Mouse (Mus musculus): ENCODE measurements around the gene Pou5f2. TPM values are rescaled to one million over a fixed set of nuclear protein-coding genes. Genes with fewer than 3 reads are reported as not detected.

The Pou5f2 gene
- polyA plus RNA-seq, 1 experiment from 2014 or later, result 0.20 TPM

DNA sequence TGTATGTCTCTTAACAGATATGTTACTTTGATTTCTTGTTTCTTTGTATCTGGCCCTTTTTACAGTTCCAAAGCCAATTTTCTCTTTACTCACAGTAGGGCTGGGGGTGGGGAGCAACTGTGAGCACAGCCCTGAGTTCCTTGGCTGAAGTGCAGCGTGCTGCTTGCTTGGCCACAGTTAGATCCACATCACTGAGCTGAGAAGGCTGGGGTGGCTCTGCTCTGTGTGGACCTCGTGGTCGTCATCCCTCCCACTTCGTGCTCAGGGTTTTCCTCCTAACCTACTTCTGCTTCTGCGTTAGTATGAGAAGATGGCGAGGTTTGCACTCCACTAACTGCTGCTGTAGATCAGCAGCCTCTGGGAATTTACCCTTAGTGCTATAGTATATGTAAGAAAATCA lies 18.5 kb downstream of the Pou5f2 start:
- H3K4me1 ChIP-seq (replicated peaks), result no peaks in the 10 kb centered on the region
- no peaks in the 10 kb centered on the region for H3K36me3 ChIP-seq (replicated peaks)
- ATAC-seq (ENCODE audit: insufficient read depth), result no peak
- WGBS (ENCODE audit: insufficient replicate concordance), result 42% methylated on average over 6 of the region's 6 CpGs
- H3K9ac ChIP-seq, result no peak overlapping the region
- H3K27me3 ChIP-seq, result no peaks in the 10 kb centered on the region
- H3K9me3 ChIP-seq (replicated peaks), result no peaks in the 10 kb centered on the region
- no peak overlapping the region for H3K4me2 ChIP-seq
- H3K27ac ChIP-seq (replicated peaks), result no peak overlapping the region
- no peak overlapping the region for H3K4me3 ChIP-seq (replicated peaks)

DNA sequence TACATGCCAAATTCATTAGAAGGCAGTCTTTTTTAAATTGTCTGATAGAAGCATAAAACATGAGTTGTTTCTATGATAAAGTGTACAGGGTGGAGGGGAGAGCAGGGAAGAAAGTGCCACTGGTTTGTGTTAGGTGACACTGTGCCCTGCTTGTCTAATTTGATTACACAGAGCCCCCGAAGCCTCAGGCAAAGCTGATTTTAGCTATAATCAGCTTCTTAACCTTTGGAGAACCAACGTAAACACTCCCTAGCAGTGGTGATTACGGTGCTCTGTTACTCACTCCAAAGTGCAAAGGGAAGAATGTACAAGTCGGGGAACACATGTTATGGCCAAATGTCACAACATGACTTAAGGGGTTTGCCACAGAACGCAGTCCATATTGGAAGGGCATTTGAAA lies 20.4 kb downstream of the Pou5f2 start:
- no peak overlapping the region for H3K9ac ChIP-seq
- WGBS (ENCODE audit: insufficient replicate concordance), result 67% methylated on average over 5 of the region's 5 CpGs

More for the DNA sequence above, 20.4 kb downstream of the Pou5f2 start:
- no peak for ATAC-seq (ENCODE audit: insufficient read depth)
- no peak overlapping the region for H3K4me2 ChIP-seq
- no peaks in the 10 kb centered on the region for H3K4me1 ChIP-seq (replicated peaks)
- H3K36me3 ChIP-seq (replicated peaks), result no peaks in the 10 kb centered on the region
- no peak overlapping the region for H3K27ac ChIP-seq (replicated peaks)
- H3K27me3 ChIP-seq, result no peaks in the 10 kb centered on the region
- no peak overlapping the region for H3K4me3 ChIP-seq (replicated peaks)
- no peaks in the 10 kb centered on the region for H3K9me3 ChIP-seq (replicated peaks)

Other genes with a start within 250 kb of the Pou5f2 start
- 0.47 and 0.50 TPM in 2 replicates for gene Nr2f1, start 174.9 kb downstream of the Pou5f2 start, polyA plus RNA-seq (2015; fragmentation: Nextera tagmentation; extraction: Ambion mirVana)